Mouse (Mus musculus) small intestine, adult 2 months (tissue): Measurements from ENCODE around the gene Gm49416. TPM values are rescaled to one million over a fixed set of nuclear protein-coding genes. Genes with fewer than 3 reads are reported as not detected.

ENCODE experiments used
- H3K27ac ChIP-seq: fragments of 200-500 bp; 2 replicates; pipeline ENCODE4 v1.5.1; 2012; ENCODE audit warnings: low read depth, low read length, control low read depth, inconsistent platforms; ENCODE audit not compliant: insufficient read depth
- H3K27me3 ChIP-seq: fragments of 200-500 bp; 2 replicates; pipeline ENCODE4 v1.6.1; 2012; ENCODE audit warnings: mild to moderate bottlenecking, moderate library complexity, low read length, inconsistent platforms; ENCODE audit not compliant: control insufficient read depth, insufficient read depth
- H3K36me3 ChIP-seq: fragments of 200-500 bp; 2 replicates; pipeline ENCODE4 v1.6.1; 2012; ENCODE audit warnings: mild to moderate bottlenecking, low read length, control low read depth, inconsistent platforms; ENCODE audit not compliant: control insufficient read depth, insufficient read depth
- H3K4me1 ChIP-seq: fragments of 200-500 bp; 2 replicates; pipeline ENCODE4 v1.6.1; 2012; ENCODE audit warnings: low read length, inconsistent platforms, mixed read lengths; ENCODE audit not compliant: control insufficient read depth, insufficient read depth, insufficient read length
- H3K4me3 ChIP-seq: fragments of 200-500 bp; 2 replicates; pipeline ENCODE4 v1.5.1; 2012; ENCODE audit warnings: low read depth, mild to moderate bottlenecking, control low read depth, inconsistent platforms, low read length, moderate library complexity
- CTCF ChIP-seq: fragments of 200-500 bp; IDR thresholded peaks from 2 replicates; pipeline ENCODE4 v1.5.1; 2012; ENCODE audit warnings: low read depth, mild to moderate bottlenecking, control low read depth, inconsistent platforms, low read length, moderate library complexity, mixed read lengths; ENCODE audit not compliant: insufficient replicate concordance, insufficient read length; ENCODE audit errors: extremely low read depth
- POLR2A ChIP-seq: fragments of 200-500 bp; IDR thresholded peaks from 2 replicates; pipeline ENCODE4 v1.6.1; 2012; ENCODE audit warnings: low read depth, mild to moderate bottlenecking, control low read depth, inconsistent platforms, low read length, moderate library complexity
- WGBS: fragments of 180-500 bp; shearing (Covaris S2); methylation state at CpG from one replicate; pipeline ENCODE4 v1.1.7; 2018; 5-methylcytosine and 5-hydroxymethylcytosine counted together
- polyA plus RNA-seq: library from polyadenylated mRNA; depleted of rRNA; stranded (reverse); fragments of >200 nt; gene quantifications from 2 replicates; pipeline ENCODE4 v1.2.3, GENCODE M21; 2012; rRNA removed

Gm49416 gene
- not detected in 2 replicates for polyA plus RNA-seq

- peak within 1 kb of the TSS; percentile 75 for H3K27ac ChIP-seq
- H3K4me1 ChIP-seq = no peaks in the 10 kb centered on the region; the same call in 1 of the 2 replicates
- peak; percentile 92 for TF ChIP-seq POLR2A
- no peak for TF ChIP-seq CTCF
- peaks cover 5% of the 10 kb centered on the region; the same call in 1 of the 2 replicates for H3K36me3 ChIP-seq
- no peaks in the 10 kb centered on the region for H3K27me3 ChIP-seq
- peak within 1 kb of the TSS; percentile 86 for H3K4me3 ChIP-seq
- WGBS = under 1% methylated on average over 58 of the region's 58 CpGs
Observed at GRCm38 (mm10) chr19:8888511-8889385, at the start of gene Gm49416, which contains the start of gene 1810009A15Rik. Gm49416 (plus strand) TSS chr19:8888926. 1810009A15Rik (plus strand) TSS chr19:8888853.

- peaks cover 14% of the 10 kb centered on the region for H3K4me1 ChIP-seq
- H3K27ac ChIP-seq = no peak within 1 kb of the TSS
- H3K36me3 ChIP-seq = peaks cover 6% of the 10 kb centered on the region
- H3K4me3 ChIP-seq = peak within 1 kb of the TSS; percentile 95
- H3K27me3 ChIP-seq = no peaks in the 10 kb centered on the region
- no peak for TF ChIP-seq CTCF
- TF ChIP-seq POLR2A = no peak
- 89% methylated on average over 11 of the region's 11 CpGs for WGBS
Observed at GRCm38 (mm10) chr19:8839103-8839907, 49.4 kb upstream of the Gm49416 start, which contains the start of gene Gng3. Gng3 (minus strand) TSS chr19:8839194.

GRCm38 (mm10) chr19:8839908-8840791 lies 48.6 kb upstream of the Gm49416 start:
- peak; percentile 61 for TF ChIP-seq POLR2A
- no peak for TF ChIP-seq CTCF
- Histone ChIP-seq H3K4me1 (peaks cover 14% of the 10 kb centered on the region), H3K27ac (peak overlapping the region; percentile 30; the same call in 1 of the 2 replicates), H3K36me3 (peaks cover 1% of the 10 kb centered on the region; the same call in 1 of the 2 replicates), H3K27me3 (no peaks in the 10 kb centered on the region), H3K4me3 (peak overlapping the region; percentile 84)
- WGBS = 26% methylated on average over 29 of the region's 29 CpGs

- Histone ChIP-seq H3K27me3 (no peaks in the 10 kb centered on the region), H3K36me3 (0 out of 2 replicates have a peak, but pooled peaks cover 2% of the 10 kb centered on the region), H3K4me3 (peak overlapping the region; percentile 84), H3K27ac (no peak overlapping the region), H3K4me1 (peaks cover 14% of the 10 kb centered on the region)
- 86% methylated on average over 7 of the region's 7 CpGs for WGBS
- TF ChIP-seq CTCF = no peak
- no peak for TF ChIP-seq POLR2A
Observed at GRCm38 (mm10) chr19:8841012-8841411, 47.7 kb upstream of the Gm49416 start.

GRCm38 (mm10) chr19:8842961-8843360 lies 45.8 kb upstream of the Gm49416 start:
- H3K27me3 ChIP-seq = no peaks in the 10 kb centered on the region
- H3K4me3 ChIP-seq = no peak overlapping the region
- H3K27ac ChIP-seq = no peak overlapping the region
- H3K4me1 ChIP-seq = peaks cover 11% of the 10 kb centered on the region
- TF ChIP-seq POLR2A (no peak), CTCF (no peak)
- WGBS = 87% methylated on average over 6 of the region's 6 CpGs
- peaks cover 17% of the 10 kb centered on the region for H3K36me3 ChIP-seq

GRCm38 (mm10) chr19:8844371-8845129 lies 44.2 kb upstream of the Gm49416 start:
- H3K4me3 ChIP-seq = no peak overlapping the region
- H3K27ac ChIP-seq = no peak overlapping the region
- no peaks in the 10 kb centered on the region for H3K27me3 ChIP-seq
- TF ChIP-seq CTCF (0 out of 2 replicates have a peak, but pooled peaks have one; percentile 6), POLR2A (no peak)
- peaks cover 6% of the 10 kb centered on the region for H3K4me1 ChIP-seq
- peaks cover 17% of the 10 kb centered on the region for H3K36me3 ChIP-seq
- 66% methylated on average over 5 of the region's 5 CpGs for WGBS
